Mouse (Mus musculus) ZHBTc4 (cell line): Measurements from ENCODE around the gene Gm3327.
"Not testable (repeated sequence)": the region's sequence is repeated elsewhere in the genome, so short reads cannot be mapped to it uniquely, and the experiment has no call there.

Experiments
- DNase-seq: peaks from one replicate; pipeline ENCODE4 v3.0.0-alpha.2; 2011; ENCODE audit warnings: low read depth, low spot score

Gm3327 gene

DNA sequence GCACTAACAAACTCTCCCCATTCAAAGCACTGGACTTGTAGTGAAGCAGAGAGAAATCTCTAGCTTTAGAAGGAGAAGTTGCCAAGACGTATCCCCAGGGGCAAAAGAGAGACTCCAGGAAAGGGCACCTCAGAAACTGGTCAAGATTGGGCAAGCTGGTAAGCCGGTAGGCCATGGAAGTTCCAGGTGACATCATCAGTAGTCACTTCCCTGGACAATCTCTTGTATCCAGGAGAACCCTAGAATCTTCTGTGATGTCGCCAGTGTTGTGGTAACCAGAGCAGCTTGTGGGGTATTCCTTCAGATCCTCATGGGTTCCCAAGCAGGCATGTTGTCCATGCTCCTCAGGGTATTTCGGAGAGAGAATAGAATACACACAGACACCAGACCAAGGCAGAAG lies at the start of gene Gm3327:
Gene Gm3327 (plus strand): TSS at position 301 of the 400 bp plus-strand sequence.
- DNase-seq: not testable (repeated sequence)

DNA sequence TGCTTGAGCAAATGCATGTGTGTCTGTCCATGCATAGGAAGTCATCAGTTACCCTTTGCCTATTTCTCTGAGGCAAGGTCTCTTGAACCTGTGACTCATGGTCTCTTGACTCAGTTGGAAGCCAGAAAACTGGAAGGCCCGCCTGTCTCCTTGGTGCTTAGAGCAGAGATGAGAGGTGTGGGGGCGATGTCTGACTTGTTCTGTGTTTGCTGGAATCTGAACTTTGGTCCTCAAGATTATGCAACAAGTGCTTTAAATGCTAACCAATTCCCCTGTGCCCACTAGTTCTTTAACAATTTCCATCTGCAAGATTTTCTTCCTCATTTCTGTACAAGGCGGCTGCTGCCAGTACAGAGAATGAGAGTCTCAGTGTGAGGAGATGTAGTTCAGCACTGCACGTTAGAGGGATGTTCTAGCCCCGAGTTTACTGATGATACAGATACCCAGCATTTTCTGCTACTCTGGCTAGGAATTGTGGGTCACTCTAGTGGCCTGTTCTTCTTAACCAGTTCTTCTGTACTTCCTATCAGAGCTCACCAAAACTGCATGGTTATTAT lies 45.8 kb upstream of the Gm3327 start:
- DNase-seq: not testable (repeated sequence)

DNA sequence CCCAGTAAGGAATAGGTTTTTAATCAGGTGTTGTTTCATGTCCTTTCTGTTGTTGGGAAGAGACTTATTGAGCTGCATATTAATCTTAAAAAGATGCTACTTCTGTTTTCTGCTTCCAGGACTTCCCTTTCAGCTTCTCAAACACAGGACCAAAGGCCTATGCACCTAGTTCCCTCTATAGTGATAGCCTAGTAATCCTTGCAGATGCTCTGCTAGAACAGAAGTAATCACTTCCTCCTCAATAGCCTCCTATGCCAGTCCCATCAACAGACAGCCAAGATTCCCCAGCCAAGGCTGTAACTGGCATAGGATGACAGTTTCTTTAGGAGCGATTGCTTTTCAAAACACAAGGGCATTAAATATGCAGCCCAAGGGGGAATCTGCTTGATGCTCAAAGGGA lies 37.1 kb upstream of the Gm3327 start:
- DNase-seq: not testable (repeated sequence)

DNA sequence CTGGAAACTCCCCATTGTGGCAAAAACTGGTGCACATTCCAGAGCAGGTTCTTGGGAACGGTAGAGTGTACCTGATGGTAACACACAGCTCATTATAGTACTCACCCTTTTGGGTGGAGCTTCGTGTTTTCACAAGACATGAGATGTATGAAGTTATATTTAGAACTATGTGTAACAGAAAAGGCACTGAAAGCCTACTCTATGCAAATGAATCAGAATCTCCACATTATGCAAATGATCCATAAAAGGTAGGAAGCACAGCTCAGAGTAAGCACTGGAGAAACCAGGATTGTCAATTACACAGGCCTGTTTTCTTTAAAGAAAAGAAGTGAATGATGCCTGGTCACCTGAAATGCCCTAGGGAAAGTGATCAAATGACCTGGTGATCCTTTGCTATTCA lies 36.1 kb upstream of the Gm3327 start:
- DNase-seq: not testable (repeated sequence)

DNA sequence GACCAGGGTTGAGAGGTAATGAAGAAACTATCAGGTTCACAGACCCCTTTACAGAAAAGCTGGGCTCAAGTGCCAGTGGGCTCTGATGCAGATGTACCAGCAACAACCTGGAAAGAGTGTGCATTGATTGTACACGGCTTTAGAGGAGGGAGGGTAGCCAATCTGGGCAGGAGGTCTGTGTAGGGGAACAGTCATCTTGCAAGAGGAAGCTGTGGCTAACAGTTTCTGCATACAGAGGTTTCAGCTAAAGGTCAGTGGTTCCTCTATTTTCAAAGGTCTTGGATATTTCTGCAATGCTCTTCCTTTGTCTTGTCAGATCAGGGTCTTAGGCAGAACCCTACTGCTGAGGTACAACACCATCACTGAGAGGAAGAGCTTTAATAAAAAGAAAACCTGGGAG lies 32.1 kb upstream of the Gm3327 start:
- not testable (repeated sequence) for DNase-seq

DNA sequence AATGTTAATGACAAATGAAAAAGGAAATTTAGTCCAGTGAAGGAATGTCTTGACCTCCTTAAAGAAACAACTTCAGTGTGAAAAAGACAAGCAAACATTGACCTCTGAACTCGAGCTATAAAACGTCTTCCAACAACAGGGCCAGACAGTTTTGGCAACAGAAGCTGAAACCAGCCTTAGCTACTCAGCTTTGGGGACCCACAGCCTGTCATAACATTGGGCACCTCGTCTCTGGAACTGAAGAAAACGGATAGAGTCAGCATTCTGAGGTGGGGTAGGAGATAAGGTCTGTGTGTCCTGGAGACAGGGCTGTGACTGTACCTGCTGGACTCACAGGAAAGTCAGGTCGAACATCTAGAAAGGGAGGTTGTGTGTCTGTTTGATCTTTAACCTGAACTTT lies 29.2 kb upstream of the Gm3327 start:
- DNase-seq: not testable (repeated sequence)

DNA sequence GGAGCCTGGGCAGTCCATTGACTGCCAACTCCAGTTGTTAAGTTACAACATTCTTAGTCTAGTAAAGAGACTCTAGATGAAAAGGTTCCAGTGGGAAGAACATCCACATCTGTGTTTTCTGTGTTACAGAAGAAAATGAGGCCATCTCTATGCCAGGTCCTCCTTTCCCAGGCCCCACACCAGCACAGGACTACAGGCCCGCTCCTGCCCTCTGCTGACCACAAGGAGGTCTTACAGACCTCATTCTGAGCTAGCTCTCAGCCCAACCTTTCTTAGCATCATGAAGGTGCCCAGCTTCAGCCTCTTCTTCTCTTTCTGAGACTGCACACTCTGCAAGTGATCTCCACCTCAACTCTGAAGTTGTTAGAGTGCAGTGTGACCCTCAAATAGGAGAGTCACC lies 23.6 kb upstream of the Gm3327 start:
- DNase-seq: not testable (repeated sequence)

DNA sequence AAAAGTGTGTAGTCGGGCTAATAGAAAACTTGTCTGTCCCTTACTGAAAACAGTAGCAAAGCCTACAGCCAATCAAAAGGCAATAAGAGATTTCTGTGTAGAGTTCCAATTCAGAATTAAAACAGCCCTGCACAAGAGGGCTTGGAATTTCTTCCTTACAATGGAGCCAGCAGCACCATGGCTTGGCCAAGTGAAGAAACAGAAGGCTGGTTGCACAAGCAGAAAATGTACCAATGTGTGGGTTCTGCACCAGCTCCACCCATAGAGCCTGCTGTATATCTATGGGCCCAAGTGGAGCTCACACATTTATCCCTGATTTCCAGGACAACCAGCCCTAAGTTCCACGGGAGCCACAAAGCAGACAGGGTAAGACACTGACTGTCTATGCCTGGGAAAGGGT lies 21.3 kb upstream of the Gm3327 start, which contains the start of gene Ear2:
Gene Ear2 (plus strand): TSS at position 301 of the 400 bp plus-strand sequence.
- DNase-seq: not testable (repeated sequence)

DNA sequence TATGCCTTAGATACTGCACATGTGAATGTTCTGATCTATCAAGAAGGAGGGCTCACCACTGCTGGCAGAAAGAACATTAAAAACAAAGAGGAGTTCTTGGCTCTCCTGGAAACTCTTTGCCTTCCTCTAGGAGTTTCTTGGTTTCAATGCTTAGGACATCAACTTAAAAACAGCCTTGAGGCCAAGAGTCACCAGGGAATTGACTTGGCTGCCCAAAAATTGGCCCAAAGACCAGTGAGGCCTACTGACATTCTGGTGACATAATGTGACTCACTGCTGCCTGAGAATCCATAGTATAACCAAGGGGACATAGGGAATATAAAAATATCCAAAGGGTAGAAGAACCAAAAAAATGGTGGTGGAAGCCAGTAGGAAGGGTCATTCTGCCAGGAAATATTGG lies 12.7 kb upstream of the Gm3327 start:
- DNase-seq: no peak
